Mouse (Mus musculus) stomach, embryonic 16.5 days (tissue): ENCODE results near the gene Tmub2. TPM values are rescaled to one million over a fixed set of nuclear protein-coding genes. Genes with fewer than 3 reads are reported as not detected.
A peak's percentile ranks its signal among the peaks of the same experiment; 100 is the strongest.

Source experiments
- ATAC-seq: fragments of 200-750 bp; cut with Nextera tagmentation; 2 replicates; pipeline ENCODE4 v1.8.0; 2017; ENCODE audit warnings: moderate number of reproducible peaks, moderate TSS enrichment; ENCODE audit not compliant: insufficient read depth, low FRiP score
- H3K27ac ChIP-seq: fragments of 300-500 bp; sonication (generic); 2 replicates; pipeline ENCODE4 v1.5.1; 2014; ENCODE audit warnings: low read length
- H3K27me3 ChIP-seq: fragments of 300-500 bp; sonication (generic); 2 replicates; pipeline ENCODE4 v1.6.1; 2014; ENCODE audit warnings: low read length, control low read depth, mixed read lengths; ENCODE audit not compliant: control insufficient read depth, insufficient read depth
- H3K36me3 ChIP-seq: fragments of 300-500 bp; sonication (generic); 2 replicates; pipeline ENCODE4 v1.6.1; 2014; ENCODE audit warnings: low read length; ENCODE audit not compliant: control insufficient read depth, insufficient read depth
- H3K4me1 ChIP-seq: fragments of 300-500 bp; sonication (generic); 2 replicates; pipeline ENCODE4 v1.6.1; 2014; ENCODE audit warnings: low read length, control low read depth, mixed read lengths; ENCODE audit not compliant: control insufficient read depth, insufficient read depth
- H3K4me2 ChIP-seq: fragments of 300-500 bp; sonication (generic); 2 replicates; pipeline ENCODE4 v1.6.1; 2014; ENCODE audit warnings: low read depth, low read length, mixed read lengths
- H3K4me3 ChIP-seq: fragments of 300-500 bp; sonication (generic); replicated peaks from 2 replicates; pipeline ENCODE4 v1.5.1; 2014; ENCODE audit warnings: mild to moderate bottlenecking, low read length
- H3K9ac ChIP-seq: fragments of 300-500 bp; sonication (generic); 2 replicates; pipeline ENCODE4 v1.6.1; 2014; ENCODE audit warnings: low read length
- H3K9me3 ChIP-seq: fragments of 300-500 bp; sonication (generic); replicated peaks from 2 replicates; pipeline ENCODE4 v1.6.1; 2016; ENCODE audit warnings: low read length, control low read depth; ENCODE audit not compliant: control insufficient read depth
- WGBS: fragments of 180-500 bp; shearing (Covaris S2); extraction: QIAGEN DNeasy Blood & Tissue Kit; methylation state at CpG from one replicate; pipeline ENCODE4 v1.1.7; 2014; 5-methylcytosine and 5-hydroxymethylcytosine counted together
- polyA plus RNA-seq: library from polyadenylated mRNA; unstranded; fragments of >200 nt; fragmentation: Nextera tagmentation; extraction: Ambion mirVana; gene quantifications from 2 replicates; pipeline ENCODE4 v1.2.1, GENCODE M21; 2015

Gene Tmub2
- polyA plus RNA-seq, 1 experiment from 2014 or later: 53.0 TPM

DNA sequence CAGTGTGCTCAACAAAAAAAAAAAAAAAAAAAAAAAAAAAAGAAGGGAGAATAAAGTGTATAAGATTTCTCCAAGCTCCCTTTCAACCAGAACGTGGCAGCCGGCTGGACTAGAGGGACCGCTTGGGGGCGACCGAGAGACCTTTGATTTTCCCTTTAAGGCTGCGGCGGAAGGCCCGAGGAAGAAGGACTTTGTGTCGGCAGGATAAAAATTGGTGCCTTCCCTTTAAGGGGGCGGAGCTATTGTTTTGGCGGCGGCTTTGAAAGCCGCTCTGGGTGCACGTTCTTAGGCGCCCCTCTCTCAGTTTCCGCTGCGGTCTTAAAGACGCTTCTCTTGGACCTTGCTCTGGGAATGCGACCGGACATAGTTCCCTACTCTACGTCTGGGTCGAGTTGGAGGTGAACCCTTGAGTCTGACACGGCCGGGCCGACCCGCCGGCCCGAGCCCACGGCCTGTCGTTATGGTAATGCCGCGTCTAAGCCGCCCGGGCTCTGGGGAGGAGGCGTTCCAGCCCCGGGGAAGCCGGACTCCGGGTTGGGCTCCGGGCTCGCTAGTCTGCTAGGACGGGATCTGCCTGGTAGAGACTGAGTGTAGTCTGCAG, 36.0 kb upstream of the Tmub2 start, which contains the start of gene BC030867:
Gene BC030867 (plus strand): TSS at position 253 of the 601 bp plus-strand sequence.
- Histone ChIP-seq H3K27ac (peak within 1 kb of the TSS; percentile 55), H3K9ac (peak within 1 kb of the TSS; percentile 83), H3K4me3 (peak within 1 kb of the TSS; percentile 70), H3K9me3 (no peaks in the 10 kb centered on the region), H3K36me3 (no peaks in the 10 kb centered on the region), H3K27me3 (no peaks in the 10 kb centered on the region), H3K4me1 (peaks cover 27% of the 10 kb centered on the region), H3K4me2 (peak within 1 kb of the TSS; percentile 86)
- under 1% methylated on average over 41 of the region's 41 CpGs for WGBS
- peak; percentile 39; the same call in 1 of the 2 replicates for ATAC-seq

GRCm38 (mm10) chr11:102249351-102250090, 35.2 kb upstream of the Tmub2 start:
- Histone ChIP-seq H3K36me3 (no peaks in the 10 kb centered on the region), H3K4me1 (peaks cover 26% of the 10 kb centered on the region), H3K27me3 (no peaks in the 10 kb centered on the region), H3K27ac (no peak overlapping the region; the same call in 1 of the 2 replicates), H3K9ac (peak overlapping the region; percentile 83), H3K4me2 (peak overlapping the region; percentile 86), H3K9me3 (no peaks in the 10 kb centered on the region), H3K4me3 (peak overlapping the region; percentile 70)
- ATAC-seq: no peak
- 14% methylated on average over 9 of the region's 9 CpGs for WGBS

- no peaks in the 10 kb centered on the region for H3K9me3 ChIP-seq
- no peak for ATAC-seq
- H3K4me3 ChIP-seq: no peak overlapping the region
- H3K4me1 ChIP-seq: no peaks in the 10 kb centered on the region
- no peaks in the 10 kb centered on the region for H3K36me3 ChIP-seq
- H3K4me2 ChIP-seq: no peak overlapping the region
- no peak overlapping the region for H3K27ac ChIP-seq
- H3K9ac ChIP-seq: no peak overlapping the region
- no peaks in the 10 kb centered on the region for H3K27me3 ChIP-seq
- 44% methylated on average over 9 of the region's 9 CpGs for WGBS
Measured at GRCm38 (mm10) chr11:102257514-102257913, 27.2 kb upstream of the Tmub2 start.

- Histone ChIP-seq H3K4me2 (no peak overlapping the region), H3K4me3 (no peak overlapping the region), H3K9me3 (no peaks in the 10 kb centered on the region), H3K36me3 (no peaks in the 10 kb centered on the region), H3K27ac (no peak overlapping the region), H3K9ac (no peak overlapping the region), H3K27me3 (no peaks in the 10 kb centered on the region), H3K4me1 (no peaks in the 10 kb centered on the region)
- no peak for ATAC-seq
- WGBS: 85% methylated on average over 6 of the region's 6 CpGs
Measured at GRCm38 (mm10) chr11:102258095-102258494, 26.6 kb upstream of the Tmub2 start.

- Histone ChIP-seq H3K9me3 (no peaks in the 10 kb centered on the region), H3K36me3 (no peaks in the 10 kb centered on the region), H3K4me1 (no peaks in the 10 kb centered on the region), H3K27ac (no peak overlapping the region), H3K27me3 (no peaks in the 10 kb centered on the region), H3K4me2 (no peak overlapping the region), H3K4me3 (no peak overlapping the region), H3K9ac (no peak overlapping the region)
- no peak for ATAC-seq
- WGBS: 86% methylated on average over 3 of the region's 3 CpGs
Measured at GRCm38 (mm10) chr11:102258521-102258920, 26.2 kb upstream of the Tmub2 start.

- no peak overlapping the region for H3K4me3 ChIP-seq
Measured at GRCm38 (mm10) chr11:102263211-102263610, 21.5 kb upstream of the Tmub2 start.

DNA sequence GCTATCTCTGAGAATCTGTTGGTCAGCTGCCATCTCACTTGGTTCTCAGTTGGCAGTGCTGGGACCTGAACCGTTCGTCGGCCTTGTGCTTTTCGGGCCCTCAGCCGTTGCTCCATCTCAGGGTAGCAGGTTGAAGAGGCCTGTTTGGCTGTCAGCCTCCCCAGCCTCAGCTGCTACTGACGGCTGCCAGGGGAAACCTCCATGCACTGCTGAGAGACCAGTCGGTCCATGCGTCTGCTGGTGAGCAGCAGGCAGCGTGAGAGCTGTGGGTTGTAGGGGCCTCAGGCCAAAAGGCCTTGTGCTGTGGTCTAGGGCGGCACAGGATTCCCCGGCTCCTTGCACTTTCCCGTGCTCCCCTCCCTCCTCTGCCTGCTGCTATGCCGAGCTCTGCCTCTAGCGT, 18.9 kb upstream of the Tmub2 start:
- Histone ChIP-seq H3K27ac (no peak overlapping the region), H3K9me3 (no peaks in the 10 kb centered on the region), H3K36me3 (no peaks in the 10 kb centered on the region), H3K9ac (no peak overlapping the region), H3K4me3 (no peak overlapping the region), H3K27me3 (no peaks in the 10 kb centered on the region), H3K4me1 (peaks cover 4% of the 10 kb centered on the region; the same call in 1 of the 2 replicates), H3K4me2 (no peak overlapping the region)
- 67% methylated on average over 14 of the region's 14 CpGs for WGBS
- no peak for ATAC-seq

More at GRCm38 (mm10) chr11:102263211-102263610, 21.5 kb upstream of the Tmub2 start:
- H3K4me2 ChIP-seq: no peak overlapping the region
- no peak overlapping the region for H3K9ac ChIP-seq
- ATAC-seq: no peak
- H3K27me3 ChIP-seq: no peaks in the 10 kb centered on the region
- H3K36me3 ChIP-seq: no peaks in the 10 kb centered on the region
- peaks cover 4% of the 10 kb centered on the region; the same call in 1 of the 2 replicates for H3K4me1 ChIP-seq
- H3K9me3 ChIP-seq: no peaks in the 10 kb centered on the region
- 91% methylated on average over 7 of the region's 7 CpGs for WGBS
- no peak overlapping the region for H3K27ac ChIP-seq

- H3K4me2 ChIP-seq: peak overlapping the region; percentile 39; the same call in 1 of the 2 replicates
- H3K9ac ChIP-seq: peak overlapping the region; percentile 55
- ATAC-seq: no peak
- no peaks in the 10 kb centered on the region for H3K36me3 ChIP-seq
- H3K4me3 ChIP-seq: no peak overlapping the region
- H3K27ac ChIP-seq: no peak overlapping the region
- H3K27me3 ChIP-seq: no peaks in the 10 kb centered on the region
- H3K9me3 ChIP-seq: no peaks in the 10 kb centered on the region
- peaks cover 4% of the 10 kb centered on the region; the same call in 1 of the 2 replicates for H3K4me1 ChIP-seq
- WGBS: 90% methylated on average over 8 of the region's 8 CpGs
Measured at GRCm38 (mm10) chr11:102266631-102267355, 17.9 kb upstream of the Tmub2 start.
